Mouse (Mus musculus) olfactory bulb, adult 2 months (tissue): ENCODE measurements around the gene Med8.

Experiments used
- CTCF ChIP-seq: fragments of 200-500 bp; IDR thresholded peaks from 2 replicates; pipeline ENCODE4 v1.5.1; 2012; ENCODE audit warnings: low read depth, mild to moderate bottlenecking, low read length, moderate library complexity; ENCODE audit not compliant: insufficient read depth
- POLR2A ChIP-seq: fragments of 200-500 bp; IDR thresholded peaks from 2 replicates; pipeline ENCODE4 v1.6.1; 2012; ENCODE audit warnings: mild to moderate bottlenecking, low read depth, low read length, moderate library complexity; ENCODE audit not compliant: insufficient read depth

GRCm38 (mm10) chr4:118371822-118372221 is 37.3 kb upstream of the Med8 start:
- TF ChIP-seq CTCF (no peak), POLR2A (no peak)
